In the genomic region with DNA sequence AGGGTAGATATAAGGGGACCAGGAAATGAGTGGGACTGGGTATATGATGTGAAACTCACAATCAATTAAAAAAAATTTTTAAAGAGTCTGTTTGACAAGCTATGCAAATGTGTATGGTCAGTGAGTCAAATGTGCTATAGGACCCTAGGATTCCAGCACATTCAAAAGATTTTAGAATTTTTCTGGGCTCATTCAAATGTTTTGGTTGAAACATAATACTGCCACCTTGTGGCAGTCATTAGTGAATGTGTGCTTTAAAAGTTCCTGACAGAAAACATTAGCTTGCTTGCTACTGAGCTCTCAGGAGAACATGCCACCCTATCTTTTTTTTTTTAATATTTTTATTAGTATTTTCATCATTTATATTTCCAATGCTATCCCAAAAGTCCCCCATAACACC, we compare ENCODE assay signal across 11 mouse cellular contexts. TPM values are rescaled to one million over a fixed set of nuclear protein-coding genes. Genes with fewer than 3 reads are reported as not detected.
DNase-seq lines count a peak whose midpoint lies in the region; ATAC-seq and TF ChIP-seq lines count a peak whose summit lies in the region.
"Had no signal": no experiment of that assay in that cellular context is flagged by ENCODE, and none has a peak within 500 bp of the region (broad histone marks: within the 10 kb centered on the region; RNA-seq: fewer than 3 reads in every experiment).

No protein-coding gene starts in this region.

- H3K36me3 ChIP-seq in hindbrain, embryonic 11.5 days (ENCODE audit: control insufficient read depth, insufficient read depth, low read length): no peaks in the 10 kb centered on the region
- H3K36me3 ChIP-seq in hindbrain, embryonic 12.5 days: no peaks in the 10 kb centered on the region
- no peaks in the 10 kb centered on the region for H3K36me3 ChIP-seq in midbrain, embryonic 11.5 days (ENCODE audit: control insufficient read depth, insufficient read depth, low read length)
- H3K36me3 ChIP-seq in midbrain, embryonic 10.5 days: no peaks in the 10 kb centered on the region
- H3K36me3 ChIP-seq in stomach, postnatal 0 days (ENCODE audit: control insufficient read depth, insufficient read depth, low read length): no peaks in the 10 kb centered on the region
- H3K36me3 ChIP-seq: limb, embryonic 15.5 days had no signal

- H3K27ac ChIP-seq in hindbrain, embryonic 11.5 days (ENCODE audit: low read depth, low read length): no peak overlapping the region
- no peak overlapping the region for H3K27ac ChIP-seq in hindbrain, embryonic 12.5 days
- H3K27ac ChIP-seq in midbrain, embryonic 11.5 days (ENCODE audit: low read depth, low read length): no peak overlapping the region
- no peak overlapping the region for H3K27ac ChIP-seq in midbrain, embryonic 10.5 days (replicated peaks)
- H3K27ac ChIP-seq in stomach, postnatal 0 days (replicated peaks): no peak overlapping the region
- H3K27ac ChIP-seq: limb, embryonic 15.5 days had no signal

- DNase-seq in hindbrain, embryonic 11.5 days (ENCODE audit: low spot score): peak; percentile 37
- peak; percentile 89 for DNase-seq in midbrain, embryonic 11.5 days (ENCODE audit: low spot score, missing footprints)
- DNase-seq in midbrain, embryonic 10.5 days (ENCODE audit: low spot score): no peak
- peak; percentile 45 for DNase-seq in ZHBTc4 (ENCODE audit: low read depth, low spot score)
- no peak for DNase-seq in stomach, postnatal 0 days (ENCODE audit: low spot score)
- DNase-seq: adrenal gland, postnatal 36 days had no signal

- no peak overlapping the region for H3K4me3 ChIP-seq in hindbrain, embryonic 11.5 days (ENCODE audit: low read depth, low read length)
- H3K4me3 ChIP-seq in hindbrain, embryonic 12.5 days: no peak overlapping the region
- H3K4me3 ChIP-seq in midbrain, embryonic 11.5 days (ENCODE audit: low read depth, low read length): no peak overlapping the region
- no peak overlapping the region for H3K4me3 ChIP-seq in midbrain, embryonic 10.5 days
- H3K4me3 ChIP-seq in stomach, postnatal 0 days (ENCODE audit: low read depth, low read length): no peak overlapping the region
- H3K4me3 ChIP-seq: limb, embryonic 15.5 days had no signal

- TF ChIP-seq CTCF in stomach, postnatal 0 days (IDR thresholded peaks at IDR 0.05; ENCODE audit: low read depth): peak; percentile 71

- H3K4me2 ChIP-seq in hindbrain, embryonic 11.5 days (replicated peaks; ENCODE audit: low read depth, low read length): no peak overlapping the region
- H3K4me2 ChIP-seq in hindbrain, embryonic 12.5 days (replicated peaks): no peak overlapping the region
- H3K4me2 ChIP-seq in midbrain, embryonic 11.5 days: no peak overlapping the region
- no peak overlapping the region for H3K4me2 ChIP-seq in stomach, postnatal 0 days (replicated peaks; ENCODE audit: low read depth)
- H3K4me2 ChIP-seq: limb, embryonic 15.5 days had no signal

- no peaks in the 10 kb centered on the region for H3K27me3 ChIP-seq in hindbrain, embryonic 11.5 days (ENCODE audit: control insufficient read depth, insufficient read depth, low read length)
- no peaks in the 10 kb centered on the region for H3K27me3 ChIP-seq in hindbrain, embryonic 12.5 days
- H3K27me3 ChIP-seq in midbrain, embryonic 11.5 days (ENCODE audit: control insufficient read depth, insufficient read depth, low read length): no peaks in the 10 kb centered on the region
- no peaks in the 10 kb centered on the region for H3K27me3 ChIP-seq in midbrain, embryonic 10.5 days (ENCODE audit: low read depth, poor library complexity, severe bottlenecking)
- H3K27me3 ChIP-seq in stomach, postnatal 0 days (ENCODE audit: control insufficient read depth, insufficient read depth, low read length): no peaks in the 10 kb centered on the region
- H3K27me3 ChIP-seq: limb, embryonic 15.5 days had no signal

- TF ChIP-seq EP300 in stomach, postnatal 0 days (optimal IDR thresholded peaks at IDR 0.05): no peak

- no peaks in the 10 kb centered on the region for H3K9me3 ChIP-seq in hindbrain, embryonic 11.5 days (ENCODE audit: control insufficient read depth, low read length)
- H3K9me3 ChIP-seq in hindbrain, embryonic 12.5 days (replicated peaks): no peaks in the 10 kb centered on the region
- H3K9me3 ChIP-seq in midbrain, embryonic 11.5 days (ENCODE audit: control insufficient read depth, low read length): no peaks in the 10 kb centered on the region
- H3K9me3 ChIP-seq in midbrain, embryonic 10.5 days (replicated peaks): no peaks in the 10 kb centered on the region; the same call in 1 of the 2 replicates
- H3K9me3 ChIP-seq in stomach, postnatal 0 days (ENCODE audit: control insufficient read depth, low read length): no peaks in the 10 kb centered on the region
- H3K9me3 ChIP-seq: limb, embryonic 15.5 days had no signal

- ATAC-seq in hindbrain, embryonic 11.5 days (ENCODE audit: low FRiP score): no peak
- no peak for ATAC-seq in hindbrain, embryonic 12.5 days (ENCODE audit: low FRiP score)
- ATAC-seq in midbrain, embryonic 11.5 days (ENCODE audit: low FRiP score): no peak
- ATAC-seq in stomach, postnatal 0 days (ENCODE audit: low FRiP score, low TSS enrichment): no peak
- ATAC-seq in activated CD4-positive, CD25-positive, alpha-beta regulatory T cell, adult 4 months: no peak
- ATAC-seq: inflammation-experienced regulatory T-cells, adult 6 months had no signal

- no peak overlapping the region for H3K9ac ChIP-seq in hindbrain, embryonic 11.5 days (ENCODE audit: low read depth, low read length)
- H3K9ac ChIP-seq in hindbrain, embryonic 12.5 days: no peak overlapping the region
- no peak overlapping the region for H3K9ac ChIP-seq in midbrain, embryonic 11.5 days (ENCODE audit: low read length)
- H3K9ac ChIP-seq in stomach, postnatal 0 days (ENCODE audit: low read length): no peak overlapping the region
- H3K9ac ChIP-seq: limb, embryonic 15.5 days had no signal

- no peaks in the 10 kb centered on the region for H3K4me1 ChIP-seq in hindbrain, embryonic 11.5 days (replicated peaks; ENCODE audit: control insufficient read depth, insufficient read depth, low read length)
- H3K4me1 ChIP-seq in hindbrain, embryonic 12.5 days: no peaks in the 10 kb centered on the region
- H3K4me1 ChIP-seq in midbrain, embryonic 11.5 days (ENCODE audit: control insufficient read depth, insufficient read depth, low read length): no peaks in the 10 kb centered on the region
- H3K4me1 ChIP-seq in midbrain, embryonic 10.5 days: no peaks in the 10 kb centered on the region
- no peaks in the 10 kb centered on the region for H3K4me1 ChIP-seq in stomach, postnatal 0 days (replicated peaks; ENCODE audit: control insufficient read depth, insufficient read depth)
- H3K4me1 ChIP-seq: limb, embryonic 15.5 days had no signal

RNA-seq across cellular contexts. Expression of gene Mgat4d, which starts 5.6 kb away (rescaled TPM):
- not detected in 2 replicates for polyA plus RNA-seq in hindbrain, embryonic 11.5 days (2014; fragmentation: Nextera tagmentation; extraction: Ambion mirVana)
- not detected in 2 replicates for polyA plus RNA-seq in hindbrain, embryonic 12.5 days (2016; fragmentation: Nextera tagmentation; extraction: Ambion mirVana)
- polyA plus RNA-seq in midbrain, embryonic 11.5 days (2014; fragmentation: Nextera tagmentation; extraction: Ambion mirVana): not detected in 2 replicates
- not detected in 2 replicates for polyA plus RNA-seq in midbrain, embryonic 10.5 days (2016; fragmentation: Nextera tagmentation; extraction: Ambion mirVana)
- polyA plus RNA-seq in stomach, postnatal 0 days (2015; fragmentation: Nextera tagmentation; extraction: Ambion mirVana): not detected in 2 replicates
- polyA plus RNA-seq in activated CD4-positive, CD25-positive, alpha-beta regulatory T cell, adult 4 months (2017; shearing (Covaris generic)): not detected
- polyA plus RNA-seq: inflammation-experienced regulatory T-cells, adult 6 months; limb, embryonic 15.5 days; neural tube, embryonic 14.5 days had no signal

RNA-seq across cellular contexts. Expression of gene Elmod2, which starts 10.4 kb away (rescaled TPM):
- polyA plus RNA-seq in hindbrain, embryonic 11.5 days (2014; fragmentation: Nextera tagmentation; extraction: Ambion mirVana): 24.8 and 26.5 TPM in 2 replicates
- 28.5 and 29.2 TPM in 2 replicates for polyA plus RNA-seq in hindbrain, embryonic 12.5 days (2016; fragmentation: Nextera tagmentation; extraction: Ambion mirVana)
- 28.9 and 29.8 TPM in 2 replicates for polyA plus RNA-seq in midbrain, embryonic 11.5 days (2014; fragmentation: Nextera tagmentation; extraction: Ambion mirVana)
- 20.2 and 22.6 TPM in 2 replicates for polyA plus RNA-seq in midbrain, embryonic 10.5 days (2016; fragmentation: Nextera tagmentation; extraction: Ambion mirVana)
- polyA plus RNA-seq in stomach, postnatal 0 days (2015; fragmentation: Nextera tagmentation; extraction: Ambion mirVana): 6.5 and 7.3 TPM in 2 replicates
- 1 to 10 TPM; 7.1 to 8.4 TPM for polyA plus RNA-seq in activated CD4-positive, CD25-positive, alpha-beta regulatory T cell, adult 4 months (2017; shearing (Covaris generic))

RNA-seq across cellular contexts. Expression of gene Clgn, which starts 47.0 kb away (rescaled TPM):
- 4.4 and 5.6 TPM in 2 replicates for polyA plus RNA-seq in hindbrain, embryonic 11.5 days (2014; fragmentation: Nextera tagmentation; extraction: Ambion mirVana)
- polyA plus RNA-seq in hindbrain, embryonic 12.5 days (2016; fragmentation: Nextera tagmentation; extraction: Ambion mirVana): 6.0 and 6.6 TPM in 2 replicates
- 5.4 and 6.1 TPM in 2 replicates for polyA plus RNA-seq in midbrain, embryonic 11.5 days (2014; fragmentation: Nextera tagmentation; extraction: Ambion mirVana)
- 3.0 and 4.7 TPM in 2 replicates for polyA plus RNA-seq in midbrain, embryonic 10.5 days (2016; fragmentation: Nextera tagmentation; extraction: Ambion mirVana)
- polyA plus RNA-seq in stomach, postnatal 0 days (2015; fragmentation: Nextera tagmentation; extraction: Ambion mirVana): 0.19 and 0.27 TPM in 2 replicates
- under 1 TPM in 1 of 2 experiments, not detected in 1; 0.15 TPM for polyA plus RNA-seq in activated CD4-positive, CD25-positive, alpha-beta regulatory T cell, adult 4 months (2017; shearing (Covaris generic))

RNA-seq across cellular contexts. Expression of gene Ucp1, which starts 52.5 kb away (rescaled TPM):
- polyA plus RNA-seq in hindbrain, embryonic 11.5 days (2014; fragmentation: Nextera tagmentation; extraction: Ambion mirVana): 0.08 TPM in 1 of 2 replicates, not detected in the other
- 0.13 and 0.27 TPM in 2 replicates for polyA plus RNA-seq in hindbrain, embryonic 12.5 days (2016; fragmentation: Nextera tagmentation; extraction: Ambion mirVana)
- polyA plus RNA-seq in midbrain, embryonic 11.5 days (2014; fragmentation: Nextera tagmentation; extraction: Ambion mirVana): 0.08 TPM in 1 of 2 replicates, not detected in the other
- polyA plus RNA-seq in midbrain, embryonic 10.5 days (2016; fragmentation: Nextera tagmentation; extraction: Ambion mirVana): 0.16 TPM in 1 of 2 replicates, not detected in the other
- polyA plus RNA-seq in stomach, postnatal 0 days (2015; fragmentation: Nextera tagmentation; extraction: Ambion mirVana): not detected in 2 replicates
- polyA plus RNA-seq in activated CD4-positive, CD25-positive, alpha-beta regulatory T cell, adult 4 months (2017; shearing (Covaris generic)): not detected
- polyA plus RNA-seq: inflammation-experienced regulatory T-cells, adult 6 months; limb, embryonic 15.5 days had no signal

Comparison
In these comparisons a context has a peak if more than half of its experiments do, and no peak if none do; other contexts are left out.
1. DNase-seq: peak in hindbrain, embryonic 11.5 days (single experiment), midbrain, embryonic 11.5 days (single experiment) and ZHBTc4 (single experiment); none in midbrain, embryonic 10.5 days (single experiment) and stomach, postnatal 0 days (single experiment).